ENCODE assay signal across 9 mouse cellular contexts in the genomic region with DNA sequence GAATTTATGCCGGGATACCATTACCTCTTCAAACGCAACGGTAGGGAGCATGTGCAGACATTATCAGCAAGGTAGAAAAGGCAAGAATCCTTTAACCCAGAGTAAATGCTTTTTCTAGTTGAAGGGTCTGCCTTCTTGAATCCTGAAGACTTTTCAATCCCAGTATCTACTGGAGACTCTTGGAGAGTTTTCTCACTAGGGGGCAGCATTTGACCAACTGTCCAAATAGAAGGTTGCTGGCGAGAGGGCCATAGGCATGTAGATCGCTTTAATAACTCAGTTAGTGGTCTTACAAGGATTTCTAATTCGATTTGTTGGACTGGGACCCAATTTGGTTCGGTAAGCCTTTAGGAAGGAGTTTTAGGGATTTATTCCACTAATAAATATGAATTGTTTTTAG.
DNase-seq lines count a peak whose midpoint lies in the region; ATAC-seq lines count a peak whose summit lies in the region.
"Had no signal": no experiment of that assay in that cellular context is flagged by ENCODE, and none has a peak within 500 bp of the region (broad histone marks: within the 10 kb centered on the region; RNA-seq: fewer than 3 reads in every experiment).

No protein-coding gene starts in this region.

- H3K9me3 ChIP-seq in hindbrain, embryonic 10.5 days, result no peaks in the 10 kb centered on the region
- no peaks in the 10 kb centered on the region for H3K9me3 ChIP-seq in hindbrain, embryonic 13.5 days
- no peaks in the 10 kb centered on the region for H3K9me3 ChIP-seq in intestine, embryonic 16.5 days (ENCODE audit: control insufficient read depth, low read length)
- H3K9me3 ChIP-seq: hindbrain, embryonic 15.5 days had no signal

- no peaks in the 10 kb centered on the region for H3K4me1 ChIP-seq in hindbrain, embryonic 10.5 days (replicated peaks)
- no peaks in the 10 kb centered on the region for H3K4me1 ChIP-seq in hindbrain, embryonic 13.5 days (replicated peaks)
- H3K4me1 ChIP-seq in intestine, embryonic 16.5 days (ENCODE audit: control insufficient read depth, insufficient read depth, low read length), result no peaks in the 10 kb centered on the region
- H3K4me1 ChIP-seq: hindbrain, embryonic 15.5 days had no signal

- no peak overlapping the region for H3K4me3 ChIP-seq in hindbrain, embryonic 10.5 days
- no peak overlapping the region for H3K4me3 ChIP-seq in hindbrain, embryonic 13.5 days
- no peak overlapping the region for H3K4me3 ChIP-seq in intestine, embryonic 16.5 days (ENCODE audit: low read length)
- H3K4me3 ChIP-seq: hindbrain, embryonic 15.5 days had no signal

- H3K4me2 ChIP-seq in hindbrain, embryonic 13.5 days, result no peak overlapping the region
- H3K4me2 ChIP-seq in intestine, embryonic 16.5 days (ENCODE audit: low read depth, low read length), result no peak overlapping the region
- H3K4me2 ChIP-seq: hindbrain, embryonic 15.5 days had no signal

- ATAC-seq in hindbrain, embryonic 13.5 days (ENCODE audit: low FRiP score), result no peak
- 0 out of 2 replicates have a peak, but pooled peaks have one; percentile 31 for ATAC-seq in megakaryocyte progenitor cell, adult 5-6 weeks (replicated peaks; ENCODE audit: poor library complexity)
- no peak for ATAC-seq in granulocyte monocyte progenitor cell, adult 5-6 weeks (replicated peaks; ENCODE audit: poor library complexity, severe bottlenecking)
- ATAC-seq in intestine, embryonic 16.5 days, result no peak

- H3K27ac ChIP-seq in hindbrain, embryonic 10.5 days, result no peak overlapping the region
- no peak overlapping the region for H3K27ac ChIP-seq in hindbrain, embryonic 13.5 days
- H3K27ac ChIP-seq in intestine, embryonic 16.5 days (ENCODE audit: low read length), result no peak overlapping the region
- H3K27ac ChIP-seq: hindbrain, embryonic 15.5 days had no signal

- H3K27me3 ChIP-seq in hindbrain, embryonic 10.5 days (ENCODE audit: insufficient read depth, poor library complexity, severe bottlenecking), result no peaks in the 10 kb centered on the region
- no peaks in the 10 kb centered on the region for H3K27me3 ChIP-seq in hindbrain, embryonic 13.5 days
- no peaks in the 10 kb centered on the region for H3K27me3 ChIP-seq in intestine, embryonic 16.5 days (replicated peaks; ENCODE audit: control insufficient read depth, insufficient read depth, low read length)
- H3K27me3 ChIP-seq: hindbrain, embryonic 15.5 days had no signal

- no peak overlapping the region for H3K9ac ChIP-seq in hindbrain, embryonic 13.5 days
- no peak overlapping the region for H3K9ac ChIP-seq in intestine, embryonic 16.5 days (ENCODE audit: low read depth, low read length)
- H3K9ac ChIP-seq: hindbrain, embryonic 15.5 days had no signal

- H3K36me3 ChIP-seq in hindbrain, embryonic 10.5 days, result no peaks in the 10 kb centered on the region
- H3K36me3 ChIP-seq in hindbrain, embryonic 13.5 days, result no peaks in the 10 kb centered on the region
- no peaks in the 10 kb centered on the region for H3K36me3 ChIP-seq in intestine, embryonic 16.5 days (ENCODE audit: control insufficient read depth, insufficient read depth, low read length)
- H3K36me3 ChIP-seq: hindbrain, embryonic 15.5 days had no signal

- 41% methylated on average over 7 of the region's 7 CpGs for WGBS in hindbrain, embryonic 10.5 days
- WGBS in hindbrain, embryonic 13.5 days, result 43% methylated on average over 7 of the region's 7 CpGs
- WGBS in intestine, embryonic 16.5 days, result 37% methylated on average over 7 of the region's 7 CpGs

- DNase-seq in hindbrain, embryonic 10.5 days (ENCODE audit: low spot score), result peak; percentile 48
- DNase-seq in ES-CJ7 (ENCODE audit: low read depth, low spot score), result peak; percentile 70
- DNase-seq in c-Kit-positive CD71-positive TER-119-positive erythroid progenitor cells, embryonic 14.5 days (ENCODE audit: low spot score), result peak; percentile 3
- peak; percentile 20 to 82 for DNase-seq in frontal cortex, adult 2 months (ENCODE audit: extremely low spot score in 1 of 2, low spot score in 1 of 2)

Comparison
In these comparisons a context has a peak if more than half of its experiments do, and no peak if none do; other contexts are left out.
1. DNase-seq: peak in every context shown above with its lines; median percentile 70 in ES-CJ7; 51 in frontal cortex, adult 2 months; 48 in hindbrain, embryonic 10.5 days; 3 in c-Kit-positive CD71-positive TER-119-positive erythroid progenitor cells, embryonic 14.5 days.